Mouse (Mus musculus) CH12.LX (cell line): ENCODE measurements around the gene Grin1. TPM values are rescaled to one million over a fixed set of nuclear protein-coding genes. Genes with fewer than 3 reads are reported as not detected.

Experiments used
- DNase-seq: peaks from one replicate; pipeline ENCODE4 v3.0.0-alpha.2; 2013; ENCODE audit errors: extremely low read depth
- H3K27ac ChIP-seq: 2 replicates; pipeline ENCODE4 v1.5.1; 2012; ENCODE audit warnings: low read depth, mild to moderate bottlenecking, control low read depth, moderate library complexity; ENCODE audit not compliant: insufficient read depth
- H3K27me3 ChIP-seq: replicated peaks from 2 replicates; pipeline ENCODE3; 2012; ENCODE audit warnings: inconsistent platforms
- H3K36me3 ChIP-seq, 2 experiments: replicated peaks in 1 of 2; 2 replicates each; pipeline versions ENCODE3 to v1.6.1; 2012; ENCODE audit warnings: inconsistent platforms in 1 of 2, low read length in 1 of 2, mild to moderate bottlenecking in 1 of 2, mixed read lengths in 1 of 2, moderate library complexity in 1 of 2; ENCODE audit not compliant: control insufficient read depth in 1 of 2, insufficient read depth in 1 of 2
- H3K4me1 ChIP-seq, 2 experiments: 2 replicates each; pipeline ENCODE4 v1.6.1; 2012; ENCODE audit warnings: inconsistent platforms in 1 of 2, moderate library complexity in 1 of 2; ENCODE audit not compliant: insufficient read depth in 2 of 2, control insufficient read depth in 1 of 2
- H3K4me2 ChIP-seq: 2 replicates; pipeline ENCODE4 v1.6.1; 2012; ENCODE audit warnings: low read depth, mild to moderate bottlenecking, control low read depth; ENCODE audit not compliant: poor library complexity, insufficient read depth, severe bottlenecking
- H3K4me3 ChIP-seq, 3 experiments: fragments of 150-350 bp in 1 of 3; sonication (generic) in 1 of 3; replicated peaks in 1 of 3; 2 replicates each; pipeline versions ENCODE3 to v1.5.1; 2011 to 2012; ENCODE audit warnings: low read depth in 2 of 3, low read length in 2 of 3, mild to moderate bottlenecking in 2 of 3, moderate library complexity in 2 of 3, control low read depth in 1 of 3, improper control_type of control experiment in 1 of 3, inconsistent platforms in 1 of 3, mixed read lengths in 1 of 3; ENCODE audit not compliant: poor library complexity in 1 of 3
- H3K79me2 ChIP-seq: replicated peaks from 2 replicates; pipeline ENCODE4 v1.6.1; 2012; ENCODE audit warnings: mild to moderate bottlenecking, moderate library complexity; ENCODE audit not compliant: control insufficient read depth, poor library complexity, insufficient read depth, severe bottlenecking; ENCODE audit errors: extremely low read depth
- H3K9ac ChIP-seq: 2 replicates; pipeline ENCODE4 v1.6.1; 2012; ENCODE audit warnings: low read depth, mild to moderate bottlenecking, control low read depth, moderate library complexity; ENCODE audit not compliant: insufficient read depth
- H3K9me3 ChIP-seq: replicated peaks from 2 replicates; pipeline ENCODE3; 2012; ENCODE audit warnings: low read length, inconsistent platforms, mixed read lengths
- BHLHE40 ChIP-seq: IDR thresholded peaks from 2 replicates; pipeline ENCODE4 v1.6.1; 2011; ENCODE audit warnings: mild to moderate bottlenecking, low read depth, low read length, improper control_type of control experiment
- CHD1 ChIP-seq: IDR thresholded peaks from 2 replicates; pipeline ENCODE4 v1.6.1; 2012; ENCODE audit warnings: low read depth, low read length, improper control_type of control experiment, inconsistent platforms
- CHD2 ChIP-seq: IDR thresholded peaks from 2 replicates; pipeline ENCODE4 v1.6.1; 2011; ENCODE audit warnings: low read length, improper control_type of control experiment
- E2F4 ChIP-seq: IDR thresholded peaks from 2 replicates; pipeline ENCODE4 v1.6.1; 2011; ENCODE audit warnings: low read depth, low read length, improper control_type of control experiment; ENCODE audit not compliant: insufficient replicate concordance
- ELF1 ChIP-seq: IDR thresholded peaks from 2 replicates; pipeline ENCODE4 v1.6.1; 2014; ENCODE audit warnings: low read depth, mild to moderate bottlenecking, inconsistent platforms, low read length, improper control_type of control experiment
- ETS1 ChIP-seq: conservative IDR thresholded peaks from 2 replicates; pipeline ENCODE4 v1.6.1; 2012; ENCODE audit warnings: low read depth, mild to moderate bottlenecking, inconsistent platforms, low read length, improper control_type of control experiment, moderate library complexity
- GABPA ChIP-seq: IDR thresholded peaks from 2 replicates; pipeline ENCODE4 v1.6.1; 2012; ENCODE audit warnings: low read depth, low read length, improper control_type of control experiment, inconsistent platforms; ENCODE audit not compliant: insufficient replicate concordance
- IRF4 ChIP-seq: IDR thresholded peaks from 2 replicates; pipeline ENCODE4 v1.6.1; 2014; ENCODE audit warnings: low read depth, mild to moderate bottlenecking, inconsistent platforms, low read length, improper control_type of control experiment
- JUND ChIP-seq: conservative IDR thresholded peaks from 2 replicates; pipeline ENCODE4 v1.6.1; 2011; ENCODE audit warnings: low read depth, low read length, improper control_type of control experiment
- KAT2A ChIP-seq: IDR thresholded peaks from 2 replicates; pipeline ENCODE4 v1.6.1; 2012; ENCODE audit warnings: low read length, improper control_type of control experiment, inconsistent platforms; ENCODE audit not compliant: insufficient replicate concordance
- MAFK ChIP-seq: IDR thresholded peaks from 2 replicates; pipeline ENCODE4 v1.6.1; 2011; ENCODE audit warnings: low read length, improper control_type of control experiment; ENCODE audit not compliant: insufficient replicate concordance
- MAZ ChIP-seq: IDR thresholded peaks from 2 replicates; pipeline ENCODE4 v1.6.1; 2012; ENCODE audit warnings: low read depth, mild to moderate bottlenecking, inconsistent platforms, low read length, improper control_type of control experiment, moderate library complexity
- MXI1 ChIP-seq: IDR thresholded peaks from 2 replicates; pipeline ENCODE4 v1.6.1; 2011; ENCODE audit warnings: mild to moderate bottlenecking, low read depth, low read length, improper control_type of control experiment
- NELFE ChIP-seq: IDR thresholded peaks from 2 replicates; pipeline ENCODE4 v1.6.1; 2011; ENCODE audit warnings: low read depth, low read length, improper control_type of control experiment
- NRF1 ChIP-seq: IDR thresholded peaks from 2 replicates; pipeline ENCODE4 v1.6.1; 2014; ENCODE audit warnings: low read depth, mild to moderate bottlenecking, inconsistent platforms, low read length, improper control_type of control experiment, moderate library complexity
- PAX5 ChIP-seq: IDR thresholded peaks from 2 replicates; pipeline ENCODE4 v1.6.1; 2012; ENCODE audit warnings: low read length, inconsistent platforms, mixed read lengths
- POLR2AphosphoS2 ChIP-seq: IDR thresholded peaks from 2 replicates; pipeline ENCODE4 v1.6.1; 2011; ENCODE audit warnings: low read depth, low read length, improper control_type of control experiment
- RAD21 ChIP-seq: IDR thresholded peaks from 2 replicates; pipeline ENCODE4 v1.6.1; 2011; ENCODE audit warnings: low read depth, mild to moderate bottlenecking, low read length, improper control_type of control experiment, moderate library complexity
- RCOR1 ChIP-seq: conservative IDR thresholded peaks from 2 replicates; pipeline ENCODE4 v1.6.1; 2012; ENCODE audit warnings: low read depth, mild to moderate bottlenecking, inconsistent platforms, low read length, improper control_type of control experiment
- SMC3 ChIP-seq: IDR thresholded peaks from 2 replicates; pipeline ENCODE4 v1.6.1; 2011; ENCODE audit warnings: low read depth, low read length, improper control_type of control experiment
- TBP ChIP-seq: conservative IDR thresholded peaks from 2 replicates; pipeline ENCODE4 v1.6.1; 2011; ENCODE audit warnings: low read depth, low read length, improper control_type of control experiment
- TCF12 ChIP-seq: IDR thresholded peaks from 2 replicates; pipeline ENCODE4 v1.6.1; 2014; ENCODE audit warnings: low read depth, mild to moderate bottlenecking, inconsistent platforms, low read length, improper control_type of control experiment
- USF2 ChIP-seq: conservative IDR thresholded peaks from 2 replicates; pipeline ENCODE4 v1.6.1; 2011; ENCODE audit warnings: low read depth, low read length, improper control_type of control experiment
- ZC3H11A ChIP-seq: IDR thresholded peaks from 2 replicates; pipeline ENCODE4 v1.6.1; 2012; ENCODE audit warnings: low read depth, mild to moderate bottlenecking, inconsistent platforms, low read length, improper control_type of control experiment
- ZMIZ1 ChIP-seq: IDR thresholded peaks from 2 replicates; pipeline ENCODE4 v1.6.1; 2012; ENCODE audit warnings: low read depth, mild to moderate bottlenecking, inconsistent platforms, low read length, improper control_type of control experiment
- dilution Hi-C: fragments of 300-500 bp; cut with MboI; formaldehyde crosslinking; loops from 2 replicates; pipeline ENCODE4 v1.14.3; 2020; ENCODE audit warnings: low sequenced_read_pairs; ENCODE audit not compliant: extremely low pct_unique_long_range_greater_than_20kb, extremely low pct_ligation_motif_present
- in situ Hi-C: fragments of 300-500 bp; cut with MboI; formaldehyde crosslinking; loops from 3 replicates; pipeline ENCODE4 v1.14.3; 2019; ENCODE audit warnings: low sequenced_read_pairs, low pct_ligation_motif_present, low pct_unique_long_range_greater_than_20kb, mixed read lengths
- polyA plus RNA-seq: library from polyadenylated mRNA; unstranded; fragments of >175 nt; gene quantifications from 2 replicates; pipeline ENCODE4 v1.2.1, GENCODE M21; 2012; ENCODE audit warnings: low read depth; ENCODE audit not compliant: insufficient read length
- total RNA-seq, 2 experiments: library from RNA; depleted of rRNA; stranded (reverse); fragments of 300-350 nt in 1 of 2; fragments of >200 nt in 1 of 2; gene quantifications; 2 replicates each; pipeline ENCODE4 v1.2.3; 2012 to 2014

Grin1 gene
- total and polyA plus RNA-seq, 3 experiments, result 0.06 to 0.36 (median 0.17) TPM

DNA sequence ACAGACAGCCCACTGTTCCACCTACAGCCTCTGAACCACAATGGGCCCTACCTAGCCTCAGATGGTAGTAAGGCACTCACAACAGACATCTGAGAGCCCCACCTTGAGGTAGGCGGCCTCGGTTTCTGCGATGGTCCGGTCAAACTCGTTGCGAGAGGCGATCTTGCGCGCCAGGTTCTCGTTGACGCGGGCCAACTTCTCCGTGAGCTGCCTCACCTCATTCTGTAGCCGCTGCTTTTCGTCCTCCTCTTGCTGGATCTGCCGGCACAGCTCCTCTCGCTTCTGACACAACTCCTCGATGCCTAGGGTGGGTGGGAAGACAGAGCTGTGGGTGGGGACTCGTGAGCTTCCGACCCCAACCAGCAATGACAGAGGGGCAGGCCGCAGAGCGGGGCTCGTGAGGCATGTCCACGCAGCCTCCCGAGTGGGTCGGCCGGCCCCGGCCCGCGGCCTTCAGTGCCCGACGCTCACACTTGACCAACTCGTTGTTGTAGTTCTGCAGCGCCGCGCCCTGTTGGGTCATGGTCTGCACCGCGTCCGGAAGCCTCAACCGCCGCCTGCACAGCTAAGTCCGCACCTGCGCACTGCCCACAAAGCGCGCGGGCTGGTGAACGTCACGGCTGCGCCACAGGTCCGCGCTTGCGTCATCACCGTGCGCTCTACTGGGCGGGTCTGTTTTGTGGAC lies 47.0 kb downstream of the Grin1 start, which contains the start of the genes Ssna1 and Anapc2 (continued):
- TF ChIP-seq TCF12 (peak; percentile 80), CHD2 (no peak), ETS1 (0 out of 2 replicates have a peak, but pooled peaks have one; percentile 5), POLR2AphosphoS2 (peak; percentile 53; the same call in 1 of the 2 replicates), KAT2A (peak; percentile 66; the same call in 1 of the 2 replicates)

DNA sequence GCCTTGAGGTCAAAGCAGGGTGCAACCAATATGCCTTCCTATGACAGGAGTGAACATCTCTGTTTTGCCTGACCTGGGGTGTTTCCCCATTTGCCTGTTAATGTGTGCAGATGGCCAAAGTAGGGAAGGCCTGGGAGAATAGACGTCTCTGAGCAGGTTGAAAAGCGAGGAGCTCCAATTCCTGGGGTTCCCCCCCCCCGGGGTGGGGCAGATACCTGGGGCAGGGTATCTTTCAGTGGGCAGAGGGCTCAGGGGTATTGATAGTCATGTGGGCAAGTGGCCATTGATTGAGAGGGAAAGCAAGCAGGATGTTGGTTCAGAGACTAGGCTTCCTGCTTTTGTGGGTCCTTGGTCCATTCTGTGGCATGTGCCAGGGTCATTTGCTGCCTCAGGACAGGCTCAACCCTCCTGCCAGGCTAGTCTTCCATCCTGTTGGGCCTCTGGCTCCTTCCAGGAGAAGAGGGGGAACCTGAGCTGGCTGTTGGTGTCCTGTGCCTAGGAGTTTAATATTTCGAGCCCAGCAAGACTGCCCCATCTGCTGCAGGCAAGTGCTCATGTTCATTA lies 51.2 kb downstream of the Grin1 start:
- Histone ChIP-seq H3K9me3 (no peaks in the 10 kb centered on the region), H3K36me3 (peaks cover 8 to 42% of the 10 kb centered on the region in 2 experiments), H3K4me2 (no peak overlapping the region; the same call in 1 of the 2 replicates), H3K4me3 (no peak overlapping the region), H3K27ac (no peak overlapping the region), H3K79me2 (peaks cover 21% of the 10 kb centered on the region), H3K27me3 (no peaks in the 10 kb centered on the region), H3K9ac (no peak overlapping the region), H3K4me1 (peaks cover 23 to 76% of the 10 kb centered on the region in 2 experiments)
- dilution Hi-C loops (no loop called here), in situ Hi-C loops (no loop called here)
- no peak for DNase-seq
- TF ChIP-seq POLR2AphosphoS2 (no peak), ZMIZ1 (no peak), USF2 (no peak), CHD1 (no peak), KAT2A (no peak), MAFK (no peak), TCF12 (no peak), SMC3 (no peak)

DNA sequence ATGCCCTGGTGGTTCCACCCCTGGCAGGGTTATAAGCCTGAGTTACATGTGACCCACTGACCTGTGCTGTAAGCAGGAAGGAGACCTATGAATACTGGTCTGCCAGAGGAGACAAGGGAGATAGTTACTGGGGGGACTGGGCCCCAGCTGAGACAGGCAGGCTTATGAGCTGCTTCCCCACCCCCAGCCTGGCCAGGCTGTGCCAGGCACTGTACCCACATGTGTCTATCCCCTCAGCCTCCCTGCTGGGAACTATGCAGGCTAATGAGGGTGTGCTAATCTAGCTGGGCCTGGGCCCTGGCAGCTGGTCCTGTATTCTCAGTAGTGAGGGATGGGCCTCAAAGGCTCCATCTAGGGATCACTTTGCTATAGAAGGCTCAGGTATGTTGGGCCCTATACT lies 51.7 kb downstream of the Grin1 start:
- Histone ChIP-seq H3K4me2 (no peak overlapping the region), H3K4me3 (no peak overlapping the region), H3K9ac (no peak overlapping the region), H3K27ac (no peak overlapping the region), H3K36me3 (peaks cover 8 to 42% of the 10 kb centered on the region in 2 experiments), H3K27me3 (no peaks in the 10 kb centered on the region), H3K4me1 (peaks cover 23 to 76% of the 10 kb centered on the region in 2 experiments), H3K9me3 (no peaks in the 10 kb centered on the region), H3K79me2 (peaks cover 18% of the 10 kb centered on the region)
- in situ Hi-C loops, result no loop called here
- TF ChIP-seq ELF1 (no peak), IRF4 (no peak), BHLHE40 (no peak), E2F4 (no peak), SMC3 (no peak), MXI1 (no peak), RCOR1 (no peak), RAD21 (no peak), MAZ (no peak), KAT2A (no peak), NRF1 (no peak), ZMIZ1 (no peak), CHD2 (no peak), JUND (no peak), ETS1 (no peak), TBP (no peak), PAX5 (no peak), GABPA (no peak), ZC3H11A (no peak), NELFE (no peak)
- no peak for DNase-seq
- dilution Hi-C loops, result no loop called here
